Mouse (Mus musculus) retina, postnatal 1 day (tissue): Measurements from ENCODE around the gene Sgo2a.
"Not testable (repeated sequence)": the region's sequence is repeated elsewhere in the genome, so short reads cannot be mapped to it uniquely, and the experiment has no call there.

ENCODE experiments used
- DNase-seq: peaks from one replicate; pipeline ENCODE4 v3.0.0-alpha.2; 2012

Gene Sgo2a

GRCm38 (mm10) chr1:58031160-58031769 lies 35.5 kb downstream of the Sgo2a start:
- DNase-seq = peak; percentile 81

GRCm38 (mm10) chr1:58037306-58037705 lies 41.5 kb downstream of the Sgo2a start:
- not testable (repeated sequence) for DNase-seq

- DNase-seq = no peak
Observed at GRCm38 (mm10) chr1:58045076-58045475, 49.3 kb downstream of the Sgo2a start.

GRCm38 (mm10) chr1:58045546-58045945 lies 49.8 kb downstream of the Sgo2a start:
- no peak for DNase-seq

GRCm38 (mm10) chr1:58046721-58047290 lies 51.0 kb downstream of the Sgo2a start:
- no peak for DNase-seq

GRCm38 (mm10) chr1:58049126-58049525 lies 53.4 kb downstream of the Sgo2a start:
- DNase-seq = no peak

GRCm38 (mm10) chr1:58055598-58055997 lies 59.8 kb downstream of the Sgo2a start:
- no peak for DNase-seq

GRCm38 (mm10) chr1:58056074-58056807 lies 60.5 kb downstream of the Sgo2a start:
- DNase-seq = no peak

GRCm38 (mm10) chr1:58056939-58057338 lies 61.2 kb downstream of the Sgo2a start:
- DNase-seq = no peak

- DNase-seq = no peak
Observed at GRCm38 (mm10) chr1:58058846-58059245, 63.1 kb downstream of the Sgo2a start.

GRCm38 (mm10) chr1:58062131-58062530 lies 66.4 kb downstream of the Sgo2a start:
- no peak for DNase-seq

- no peak for DNase-seq
Observed at GRCm38 (mm10) chr1:58065151-58065550, 69.4 kb downstream of the Sgo2a start.

GRCm38 (mm10) chr1:58065606-58066005 lies 69.8 kb downstream of the Sgo2a start:
- no peak for DNase-seq

GRCm38 (mm10) chr1:58069181-58069580 lies 73.4 kb downstream of the Sgo2a start:
- no peak for DNase-seq

- no peak for DNase-seq
Observed at GRCm38 (mm10) chr1:58070091-58070490, 74.3 kb downstream of the Sgo2a start.

GRCm38 (mm10) chr1:58071006-58071405 lies 75.2 kb downstream of the Sgo2a start:
- DNase-seq = no peak

GRCm38 (mm10) chr1:58071509-58071908 lies 75.7 kb downstream of the Sgo2a start:
- no peak for DNase-seq

- peak; percentile 16 for DNase-seq
Observed at GRCm38 (mm10) chr1:58072416-58072815, 76.6 kb downstream of the Sgo2a start.

GRCm38 (mm10) chr1:58072991-58073730 lies 77.4 kb downstream of the Sgo2a start:
- no peak for DNase-seq

- no peak for DNase-seq
Observed at GRCm38 (mm10) chr1:58074266-58074665, 78.5 kb downstream of the Sgo2a start.
